Comparison of ENCODE assay signal across 14 mouse cellular contexts in the genomic region with DNA sequence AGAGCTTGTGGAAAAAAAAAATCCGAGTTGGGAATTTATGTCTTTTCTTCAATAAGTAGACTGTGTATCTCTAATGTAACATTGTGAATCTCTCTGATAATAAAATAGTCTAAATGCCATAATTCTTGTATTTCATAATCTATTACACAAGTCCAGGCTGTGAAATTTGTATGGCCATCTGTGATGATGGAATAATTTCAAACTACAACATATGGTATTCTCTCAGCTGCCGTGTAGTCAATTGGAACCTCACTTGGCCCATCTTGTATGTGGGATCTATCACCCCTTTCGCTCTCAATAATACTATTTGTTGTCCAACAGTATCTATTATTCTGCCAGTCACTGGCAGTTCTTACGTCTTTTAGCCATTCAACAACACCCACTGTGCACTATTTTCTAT. TPM values are rescaled to one million over a fixed set of nuclear protein-coding genes. Genes with fewer than 3 reads are reported as not detected.
"Had no signal": no experiment of that assay in that cellular context is flagged by ENCODE, and none has a peak within 500 bp of the region (broad histone marks: within the 10 kb centered on the region; RNA-seq: fewer than 3 reads in every experiment).

No protein-coding gene starts in this region.

- DNase-seq: kidney, adult 2 months; kidney, postnatal 25 days; left cerebral cortex, postnatal 4 days; liver, postnatal 0 days; lung, embryonic 14.5 days; right cerebral cortex, adult 18-20 months; right cerebral cortex, postnatal 25 days; spleen, adult 18-20 months; thymus, adult 18-20 months; thymus, postnatal 14 days; thymus, postnatal 4 days had no signal

RNA-seq across cellular contexts. Expression of a gene that starts 9.2 kb away (rescaled TPM):
- total RNA-seq: left cerebral cortex, adult 8-10 months; left cerebral cortex, postnatal 14 days; left cerebral cortex, postnatal 4 days; megakaryocyte, adult 5-6 weeks had no signal
